Mouse (Mus musculus): ENCODE measurements around the gene Srgap1.

DNA sequence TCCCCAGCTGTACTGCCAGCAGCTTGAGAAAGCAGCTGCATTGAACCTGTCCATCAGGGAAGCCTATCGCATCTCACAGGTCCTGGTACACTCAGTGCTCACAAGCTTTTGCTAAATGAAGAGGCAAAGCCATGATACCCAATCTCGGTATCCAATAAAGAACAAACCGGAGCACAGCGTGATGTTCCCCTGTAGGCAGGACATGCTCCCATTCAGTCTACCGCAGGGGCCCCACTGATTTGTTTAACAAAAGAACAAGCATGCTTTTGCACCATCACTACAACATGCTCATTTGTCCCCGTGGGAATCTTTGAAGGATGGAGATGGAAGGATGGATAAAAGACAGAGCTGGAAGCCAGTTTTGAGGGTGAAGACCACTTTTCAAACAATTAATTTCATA is 257.0 kb downstream of the Srgap1 start:
- TF ChIP-seq GATA1 (IDR thresholded peaks at IDR 0.05; ENCODE audit: borderline replicate concordance, low read length) = no peak
- TF ChIP-seq FLI1 (IDR thresholded peaks at IDR 0.05; ENCODE audit: low read length) = no peak
